Mouse (Mus musculus) hindbrain, embryonic 11.5 days (tissue): Measurements from ENCODE around the gene Slc22a2. TPM values are rescaled to one million over a fixed set of nuclear protein-coding genes. Genes with fewer than 3 reads are reported as not detected.

ENCODE experiments used
- ATAC-seq: fragments of 200-750 bp; cut with Nextera tagmentation; 2 replicates; pipeline ENCODE4 v1.8.0; 2017; ENCODE audit warnings: mild to moderate bottlenecking, moderate TSS enrichment, moderate library complexity; ENCODE audit not compliant: low FRiP score
- DNase-seq: peaks from one replicate; pipeline ENCODE4 v3.0.0-alpha.2; 2015; ENCODE audit warnings: low spot score
- H3K27ac ChIP-seq: fragments of 300-500 bp; sonication (generic); 2 replicates; pipeline ENCODE4 v1.5.1; 2014; ENCODE audit warnings: mild to moderate bottlenecking, low read depth, low read length
- H3K27me3 ChIP-seq: fragments of 300-500 bp; sonication (generic); 2 replicates; pipeline ENCODE4 v1.6.1; 2014; ENCODE audit warnings: mild to moderate bottlenecking, low read length, moderate library complexity, mixed read lengths; ENCODE audit not compliant: control insufficient read depth, insufficient read depth
- H3K36me3 ChIP-seq: fragments of 300-500 bp; sonication (generic); 2 replicates; pipeline ENCODE4 v1.6.1; 2014; ENCODE audit warnings: mild to moderate bottlenecking, low read length, moderate library complexity, mixed read lengths; ENCODE audit not compliant: control insufficient read depth, insufficient read depth
- H3K4me1 ChIP-seq: fragments of 300-500 bp; sonication (generic); replicated peaks from 2 replicates; pipeline ENCODE4 v1.6.1; 2014; ENCODE audit warnings: low read length, mixed read lengths; ENCODE audit not compliant: control insufficient read depth, insufficient read depth
- H3K4me2 ChIP-seq: fragments of 300-500 bp; sonication (generic); replicated peaks from 2 replicates; pipeline ENCODE4 v1.6.1; 2014; ENCODE audit warnings: mild to moderate bottlenecking, low read depth, low read length
- H3K4me3 ChIP-seq: fragments of 300-500 bp; sonication (generic); 2 replicates; pipeline ENCODE4 v1.5.1; 2014; ENCODE audit warnings: low read depth, low read length
- H3K9ac ChIP-seq: fragments of 300-500 bp; sonication (generic); 2 replicates; pipeline ENCODE4 v1.6.1; 2014; ENCODE audit warnings: low read depth, low read length
- H3K9me3 ChIP-seq: fragments of 300-500 bp; sonication (generic); 2 replicates; pipeline ENCODE4 v1.6.1; 2016; ENCODE audit warnings: low read length; ENCODE audit not compliant: control insufficient read depth
- WGBS: fragments of 180-500 bp; shearing (Covaris S2); extraction: QIAGEN DNeasy Blood & Tissue Kit; methylation state at CpG from one replicate; pipeline ENCODE4 v1.1.7; 2014; 5-methylcytosine and 5-hydroxymethylcytosine counted together
- polyA plus RNA-seq: library from polyadenylated mRNA; unstranded; fragments of >200 nt; fragmentation: Nextera tagmentation; extraction: Ambion mirVana; gene quantifications from 2 replicates; pipeline ENCODE4 v1.2.1, GENCODE M21; 2014

Slc22a2 gene
- polyA plus RNA-seq, 1 experiment from 2014 or later = not detected

DNA sequence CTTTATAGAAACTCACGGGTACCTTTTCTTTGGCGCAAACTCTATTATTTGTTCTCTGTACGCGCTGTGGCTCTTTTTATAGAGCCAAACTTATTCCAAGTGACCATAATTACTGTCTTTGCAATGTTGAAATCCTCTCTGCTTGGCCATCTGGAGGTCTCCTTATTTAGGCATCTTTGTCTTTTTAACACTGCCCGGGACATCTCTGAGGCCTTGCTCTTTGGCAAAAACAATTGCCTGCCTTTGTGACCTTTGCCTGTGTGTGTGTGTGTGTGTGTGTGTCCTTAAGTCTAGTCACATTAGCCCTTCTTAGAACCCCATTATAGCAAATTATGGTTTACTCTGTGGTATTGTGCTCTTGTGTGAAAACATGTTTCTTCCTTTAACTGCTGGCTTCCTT lies 61.5 kb downstream of the Slc22a2 start:
- H3K27ac ChIP-seq = no peak overlapping the region
- DNase-seq (no peak), ATAC-seq (no peak)
- no peaks in the 10 kb centered on the region for H3K9me3 ChIP-seq
- no peak overlapping the region for H3K4me2 ChIP-seq
- no peaks in the 10 kb centered on the region for H3K27me3 ChIP-seq
- H3K36me3 ChIP-seq = no peaks in the 10 kb centered on the region
- WGBS = 81% methylated on average over 5 of the region's 5 CpGs
- no peak overlapping the region for H3K4me3 ChIP-seq
- H3K9ac ChIP-seq = no peak overlapping the region
- no peaks in the 10 kb centered on the region for H3K4me1 ChIP-seq

- Histone ChIP-seq H3K36me3 (no peaks in the 10 kb centered on the region), H3K4me2 (no peak overlapping the region), H3K27ac (no peak overlapping the region), H3K4me1 (no peaks in the 10 kb centered on the region), H3K4me3 (no peak overlapping the region), H3K27me3 (no peaks in the 10 kb centered on the region), H3K9ac (no peak overlapping the region), H3K9me3 (no peaks in the 10 kb centered on the region)
- 93% methylated on average over 11 of the region's 11 CpGs for WGBS
- DNase-seq (no peak), ATAC-seq (no peak)
Observed at GRCm38 (mm10) chr17:12652604-12653003, 68.7 kb downstream of the Slc22a2 start.

DNA sequence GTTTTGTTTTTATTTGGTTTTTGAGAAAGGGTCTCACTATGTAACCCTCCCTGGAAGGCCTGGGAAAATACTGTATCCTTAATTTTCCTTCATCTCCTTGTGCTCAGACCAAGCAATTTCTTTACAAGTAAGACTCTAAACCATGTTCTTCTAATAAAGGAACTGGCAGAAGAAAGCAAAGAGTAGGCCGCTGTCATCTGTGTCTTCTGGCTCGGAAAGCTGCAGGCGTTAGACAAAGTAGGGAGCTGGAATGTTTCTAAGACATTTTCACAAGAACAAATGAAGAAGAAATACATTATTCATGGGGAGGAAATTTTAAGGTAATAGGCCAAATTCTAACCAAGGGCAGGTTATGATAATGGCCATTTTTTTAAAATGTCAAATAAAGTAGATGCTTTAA lies 70.1 kb downstream of the Slc22a2 start:
- no peaks in the 10 kb centered on the region for H3K36me3 ChIP-seq
- no peak overlapping the region for H3K9ac ChIP-seq
- DNase-seq = no peak
- WGBS = 75% methylated on average over 3 of the region's 3 CpGs
- H3K4me2 ChIP-seq = no peak overlapping the region
- no peaks in the 10 kb centered on the region for H3K9me3 ChIP-seq
- H3K27me3 ChIP-seq = no peaks in the 10 kb centered on the region
- H3K27ac ChIP-seq = no peak overlapping the region
- no peaks in the 10 kb centered on the region for H3K4me1 ChIP-seq
- no peak overlapping the region for H3K4me3 ChIP-seq
- ATAC-seq = no peak

DNA sequence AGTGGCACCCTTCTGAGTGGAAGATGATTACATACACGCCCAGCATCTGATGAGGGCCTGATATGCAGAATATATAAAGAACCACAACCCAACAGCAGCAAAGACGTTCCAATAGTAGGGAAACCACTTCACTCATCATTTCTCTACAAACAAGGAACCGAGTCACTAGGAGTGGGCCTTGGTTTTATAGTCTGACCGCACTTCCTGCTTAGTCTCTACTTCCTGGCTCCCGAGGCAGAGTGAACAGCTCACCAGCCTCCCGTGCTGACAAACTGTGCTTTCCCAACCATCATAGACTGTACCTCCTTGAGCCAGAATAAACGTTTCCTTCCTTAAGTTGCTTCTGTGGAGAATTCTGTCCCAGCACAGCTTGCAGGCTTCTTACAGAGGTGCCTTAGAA lies 71.9 kb downstream of the Slc22a2 start:
- H3K4me2 ChIP-seq = no peak overlapping the region
- ATAC-seq = no peak
- no peak overlapping the region for H3K4me3 ChIP-seq
- no peak overlapping the region for H3K27ac ChIP-seq
- H3K9me3 ChIP-seq = no peaks in the 10 kb centered on the region
- DNase-seq = no peak
- no peaks in the 10 kb centered on the region for H3K4me1 ChIP-seq
- H3K36me3 ChIP-seq = no peaks in the 10 kb centered on the region
- 85% methylated on average over 7 of the region's 7 CpGs for WGBS
- H3K27me3 ChIP-seq = no peaks in the 10 kb centered on the region
- no peak overlapping the region for H3K9ac ChIP-seq

DNA sequence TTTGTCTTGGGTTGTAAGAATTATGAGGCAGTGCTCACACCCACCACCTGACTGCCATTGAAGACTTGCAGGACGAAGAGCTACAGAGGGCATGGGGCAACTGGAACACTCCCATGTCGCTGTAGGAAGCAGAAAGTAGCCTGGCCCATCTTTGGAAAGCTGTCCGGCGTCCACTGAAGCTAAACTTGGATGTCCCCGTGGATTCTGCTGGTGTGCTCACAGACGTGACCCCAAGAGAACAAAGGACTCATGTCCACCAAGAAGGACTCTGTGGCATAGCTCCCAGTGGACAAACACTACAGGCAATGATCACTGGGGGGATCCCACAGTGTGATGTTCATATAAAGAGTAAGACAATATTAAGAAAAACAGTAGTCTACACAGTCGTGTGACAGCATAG lies 74.9 kb downstream of the Slc22a2 start:
- Histone ChIP-seq H3K9me3 (no peaks in the 10 kb centered on the region), H3K4me3 (no peak overlapping the region), H3K4me1 (no peaks in the 10 kb centered on the region), H3K36me3 (no peaks in the 10 kb centered on the region), H3K27me3 (no peaks in the 10 kb centered on the region), H3K4me2 (no peak overlapping the region), H3K9ac (no peak overlapping the region), H3K27ac (no peak overlapping the region)
- no peak for DNase-seq
- ATAC-seq = no peak
- 78% methylated on average over 7 of the region's 7 CpGs for WGBS

GRCm38 (mm10) chr17:12659233-12659632 lies 75.3 kb downstream of the Slc22a2 start:
- Histone ChIP-seq H3K27ac (no peak overlapping the region), H3K4me3 (no peak overlapping the region), H3K9ac (no peak overlapping the region), H3K9me3 (no peaks in the 10 kb centered on the region), H3K36me3 (no peaks in the 10 kb centered on the region), H3K4me2 (no peak overlapping the region), H3K27me3 (no peaks in the 10 kb centered on the region), H3K4me1 (no peaks in the 10 kb centered on the region)
- WGBS = 92% methylated on average over 10 of the region's 10 CpGs
- DNase-seq = no peak
- ATAC-seq = no peak

GRCm38 (mm10) chr17:12660572-12661260 lies 76.8 kb downstream of the Slc22a2 start:
- Histone ChIP-seq H3K4me1 (no peaks in the 10 kb centered on the region), H3K27me3 (no peaks in the 10 kb centered on the region), H3K9me3 (no peaks in the 10 kb centered on the region), H3K9ac (no peak overlapping the region), H3K4me3 (no peak overlapping the region), H3K4me2 (no peak overlapping the region), H3K27ac (no peak overlapping the region), H3K36me3 (no peaks in the 10 kb centered on the region)
- no peak for ATAC-seq
- peak; percentile 76 for DNase-seq
- WGBS = 72% methylated on average over 13 of the region's 13 CpGs

DNA sequence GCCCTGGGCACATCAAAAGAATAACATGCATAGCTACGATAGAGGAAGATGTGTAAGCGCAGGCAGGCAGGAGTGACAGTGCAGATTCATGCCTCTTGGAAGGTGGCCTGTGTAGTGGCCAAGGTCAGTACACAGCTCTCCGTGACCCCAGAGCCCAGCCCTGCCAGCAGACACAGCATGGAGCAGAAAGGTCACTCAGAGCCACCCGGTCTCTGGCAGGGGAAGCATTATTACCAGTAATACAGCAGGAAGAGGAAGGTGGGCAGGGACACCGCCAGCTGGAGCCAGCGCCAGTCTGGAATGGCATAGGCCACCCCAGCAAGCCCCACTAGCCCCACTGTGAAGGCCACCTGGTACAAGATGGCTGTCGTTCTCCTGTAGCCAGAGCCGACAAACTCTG lies 80.2 kb downstream of the Slc22a2 start:
- Histone ChIP-seq H3K27me3 (no peaks in the 10 kb centered on the region), H3K9me3 (no peaks in the 10 kb centered on the region), H3K4me3 (no peak overlapping the region), H3K27ac (no peak overlapping the region), H3K4me1 (no peaks in the 10 kb centered on the region), H3K4me2 (no peak overlapping the region), H3K9ac (no peak overlapping the region), H3K36me3 (no peaks in the 10 kb centered on the region)
- no peak for ATAC-seq
- WGBS = 76% methylated on average over 8 of the region's 8 CpGs
- DNase-seq = no peak

DNA sequence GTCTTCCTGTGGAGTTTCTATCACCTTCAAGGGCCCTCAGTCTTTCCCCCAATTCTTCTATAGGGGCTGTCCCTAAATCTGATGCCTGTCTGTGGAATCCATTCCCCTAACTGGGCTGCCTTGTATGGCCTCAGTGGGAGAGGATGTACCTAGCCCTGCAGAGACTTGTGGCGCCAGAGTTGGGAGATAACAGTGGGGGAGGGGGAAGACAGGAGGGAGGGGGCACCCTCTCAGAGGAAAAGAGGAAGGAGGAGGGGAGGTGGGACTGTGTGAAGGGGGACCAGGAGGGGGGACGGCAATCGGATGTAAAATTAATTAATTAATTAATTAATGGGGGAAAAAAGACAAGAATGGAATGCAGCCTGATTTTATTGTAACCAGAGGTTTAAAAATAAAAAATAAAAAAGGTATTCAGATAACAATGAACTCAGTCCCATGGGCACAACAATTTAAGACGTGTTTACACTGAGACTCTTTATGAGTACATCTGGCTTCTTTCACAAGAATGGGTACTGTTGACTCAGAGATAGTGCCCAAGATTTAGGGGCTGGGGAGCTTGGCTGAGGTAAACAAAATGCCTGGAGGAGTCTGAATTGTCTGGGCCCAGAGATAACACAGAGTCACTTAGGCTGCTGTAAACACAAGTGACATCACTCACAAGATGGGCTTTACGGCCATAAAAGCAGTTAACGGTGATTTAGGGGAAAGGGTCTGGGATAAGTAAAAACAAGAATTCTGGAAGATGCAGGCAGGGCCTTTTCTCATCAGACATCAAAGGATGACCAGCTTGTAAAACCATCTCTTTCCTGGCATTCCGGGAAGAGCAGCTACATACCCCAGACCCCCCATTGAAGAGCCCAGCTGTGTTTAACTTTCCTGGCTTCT lies 84.8 kb downstream of the Slc22a2 start:
- WGBS = 47% methylated on average over 7 of the region's 7 CpGs

More for the DNA sequence above, 84.8 kb downstream of the Slc22a2 start:
- H3K27ac ChIP-seq = no peak overlapping the region
- H3K9ac ChIP-seq = no peak overlapping the region
- no peak overlapping the region for H3K4me3 ChIP-seq
- H3K36me3 ChIP-seq = no peaks in the 10 kb centered on the region
- ATAC-seq = no peak
- no peaks in the 10 kb centered on the region for H3K9me3 ChIP-seq
- no peak overlapping the region for H3K4me2 ChIP-seq
- H3K27me3 ChIP-seq = no peaks in the 10 kb centered on the region
- no peak for DNase-seq
- no peaks in the 10 kb centered on the region for H3K4me1 ChIP-seq
